ENCODE assay signal across 8 mouse cellular contexts in the genomic region with DNA sequence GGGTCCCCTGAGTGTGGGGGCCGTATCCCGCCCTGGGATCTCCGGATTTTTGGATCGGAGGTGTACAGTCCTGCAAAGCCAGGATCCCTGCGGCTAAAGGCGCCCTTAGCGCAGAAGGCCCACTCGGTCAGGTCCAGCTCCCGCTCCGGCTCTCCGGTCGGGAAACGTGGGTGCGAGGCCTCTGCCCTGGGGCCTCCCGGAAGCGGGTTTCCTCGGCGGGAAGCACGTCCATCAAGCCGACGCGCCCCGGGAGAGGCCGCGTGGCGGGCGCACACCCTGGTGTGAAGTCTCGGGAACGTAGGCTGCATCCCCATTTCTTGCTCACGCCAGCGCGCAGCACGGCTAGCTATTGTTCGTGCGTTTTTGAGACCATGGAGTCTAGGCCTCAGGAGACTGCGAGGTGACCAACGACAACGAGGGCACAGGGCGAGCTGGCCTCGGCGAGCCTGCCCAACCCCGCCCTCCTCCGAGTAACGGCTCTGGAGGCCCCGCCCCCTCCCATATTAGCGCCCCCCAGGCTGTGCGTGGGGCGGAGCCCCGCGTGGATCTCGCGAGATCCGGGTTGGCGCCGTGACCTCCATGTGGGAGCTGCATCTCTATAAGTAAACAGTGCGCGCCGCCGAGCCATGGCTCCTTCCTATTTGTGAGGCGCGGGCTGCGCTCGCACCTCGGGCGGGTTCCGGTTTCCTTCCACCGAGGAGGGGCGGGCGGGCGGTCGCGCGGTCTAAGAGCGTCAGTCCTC. TPM values are rescaled to one million over a fixed set of nuclear protein-coding genes. Genes with fewer than 3 reads are reported as not detected.
DNase-seq lines count a peak whose midpoint lies in the region; ATAC-seq and TF ChIP-seq lines count a peak whose summit lies in the region.

Gene Uhrf2, plus strand, starts transcription at position 620 of the 742 bp plus-strand sequence.

- H3K4me2 ChIP-seq in heart, embryonic 11.5 days = peak within 1 kb of the TSS; percentile 81
- H3K4me2 ChIP-seq in kidney, embryonic 16.5 days (replicated peaks; ENCODE audit: low read depth, low read length) = peak within 1 kb of the TSS; percentile 87
- peak within 1 kb of the TSS; percentile 68 for H3K4me2 ChIP-seq in myocyte (ENCODE audit: low read depth)

- peak; percentile 80; the same call in 1 of the 2 replicates for TF ChIP-seq POLR2A in brain, embryonic 14.5 days (IDR thresholded peaks at IDR 0.05; ENCODE audit: borderline replicate concordance, extremely low read depth, insufficient read depth, insufficient read length, poor library complexity, severe bottlenecking)
- peak; percentile 55 for TF ChIP-seq POLR2A in liver, adult 2 months (IDR thresholded peaks at IDR 0.05; ENCODE audit: extremely low read depth, insufficient read depth, low read length)
- TF ChIP-seq POLR2A in myocyte (IDR thresholded peaks at IDR 0.05; ENCODE audit: insufficient read length, low read depth) = peak; percentile 71

- H3K4me1 ChIP-seq in erythroblast, embryonic 14.5 days (ENCODE audit: control insufficient read depth) = peaks cover 40% of the 10 kb centered on the region
- peaks cover 5% of the 10 kb centered on the region; the same call in 1 of the 2 replicates for H3K4me1 ChIP-seq in heart, embryonic 11.5 days (ENCODE audit: control insufficient read depth, insufficient read depth, low read length)
- peaks cover 19% of the 10 kb centered on the region for H3K4me1 ChIP-seq in kidney, embryonic 16.5 days (ENCODE audit: insufficient read depth, low read length)
- peaks cover 16% of the 10 kb centered on the region for H3K4me1 ChIP-seq in liver, adult 2 months (ENCODE audit: control insufficient read depth, insufficient read depth, low read length)

- H3ac ChIP-seq in C2C12 (ENCODE audit: control insufficient read depth, insufficient read length, low read depth) = peak within 1 kb of the TSS; percentile 98
- peak within 1 kb of the TSS; percentile 88 for H3ac ChIP-seq in myocyte (ENCODE audit: control insufficient read depth, insufficient read length)

- ATAC-seq in heart, embryonic 11.5 days (replicated peaks; ENCODE audit: insufficient number of reproducible peaks, low FRiP score, low TSS enrichment) = peak; percentile 97
- ATAC-seq in kidney, embryonic 16.5 days (ENCODE audit: low FRiP score, low TSS enrichment) = peak; percentile 96

- no peak for TF ChIP-seq CTCF in C2C12 (IDR thresholded peaks at IDR 0.05; ENCODE audit: control insufficient read depth, insufficient read depth, insufficient read length)
- TF ChIP-seq CTCF in brain, embryonic 14.5 days (IDR thresholded peaks at IDR 0.05; ENCODE audit: borderline replicate concordance, extremely low read depth, insufficient read depth, insufficient read length) = no peak
- TF ChIP-seq CTCF in liver, adult 2 months (IDR thresholded peaks at IDR 0.05; ENCODE audit: low read depth, low read length) = no peak

- H3K79me2 ChIP-seq in C2C12 (ENCODE audit: control insufficient read depth, insufficient read depth) (peaks cover 48% of the 10 kb centered on the region), myocyte (ENCODE audit: control insufficient read depth, insufficient read depth) (peaks cover 40% of the 10 kb centered on the region)
- H3K79me2 ChIP-seq in liver, adult 2 months (ENCODE audit: control insufficient read depth, insufficient read depth, low read length) = peaks cover 25% of the 10 kb centered on the region

- DNase-seq in brain, embryonic 14.5 days (ENCODE audit: low read depth) = peak; percentile 98
- DNase-seq in liver, adult 2 months (ENCODE audit: extremely low read depth, low read depth, low spot score) = peak; percentile 83
- peak; percentile 98 for DNase-seq in splenic B cell, adult 2 months (ENCODE audit: low read depth, low spot score)

- H3K27me3 ChIP-seq in C2C12 (ENCODE audit: control insufficient read depth, insufficient read depth, insufficient read length) (no peaks in the 10 kb centered on the region), myocyte (ENCODE audit: control insufficient read depth, insufficient read depth, insufficient read length) (no peaks in the 10 kb centered on the region)
- H3K27me3 ChIP-seq in erythroblast, embryonic 14.5 days (ENCODE audit: control insufficient read depth) = no peaks in the 10 kb centered on the region; the same call in 1 of the 2 replicates
- no peaks in the 10 kb centered on the region for H3K27me3 ChIP-seq in heart, embryonic 11.5 days (ENCODE audit: control insufficient read depth, insufficient read depth, low read length)
- H3K27me3 ChIP-seq in kidney, embryonic 16.5 days (ENCODE audit: insufficient read depth, low read length) = no peaks in the 10 kb centered on the region
- H3K27me3 ChIP-seq in liver, adult 2 months (ENCODE audit: control insufficient read depth, insufficient read depth, low read length) = no peaks in the 10 kb centered on the region
- no peaks in the 10 kb centered on the region for H3K27me3 ChIP-seq in splenic B cell, adult 2 months (ENCODE audit: control insufficient read depth, insufficient read depth, low read length, poor library complexity, severe bottlenecking)

- peaks cover 16% of the 10 kb centered on the region for H3K36me3 ChIP-seq in C2C12 (ENCODE audit: control insufficient read depth, insufficient read depth)
- peaks cover 11% of the 10 kb centered on the region for H3K36me3 ChIP-seq in erythroblast, embryonic 14.5 days (ENCODE audit: control insufficient read depth)
- no peaks in the 10 kb centered on the region for H3K36me3 ChIP-seq in heart, embryonic 11.5 days (ENCODE audit: control insufficient read depth, insufficient read depth, low read length)
- H3K36me3 ChIP-seq in kidney, embryonic 16.5 days (ENCODE audit: insufficient read depth, low read length) = no peaks in the 10 kb centered on the region
- no peaks in the 10 kb centered on the region for H3K36me3 ChIP-seq in liver, adult 2 months (ENCODE audit: control insufficient read depth, insufficient read depth, low read length)
- no peaks in the 10 kb centered on the region for H3K36me3 ChIP-seq in myocyte (ENCODE audit: control insufficient read depth, insufficient read depth)
- H3K36me3 ChIP-seq in splenic B cell, adult 2 months (ENCODE audit: control insufficient read depth, insufficient read depth, low read length, poor library complexity, severe bottlenecking) = no peaks in the 10 kb centered on the region

- peak within 1 kb of the TSS; percentile 91 for H3K27ac ChIP-seq in heart, embryonic 11.5 days (ENCODE audit: low read depth, low read length)
- peak within 1 kb of the TSS; percentile 96 for H3K27ac ChIP-seq in kidney, embryonic 16.5 days (ENCODE audit: low read length)
- peak within 1 kb of the TSS; percentile 83 for H3K27ac ChIP-seq in liver, adult 2 months (replicated peaks; ENCODE audit: insufficient read depth, low read depth, low read length)

- H3K79me3 ChIP-seq in C2C12 (ENCODE audit: low read depth) = peaks cover 41% of the 10 kb centered on the region

- H3K9me3 ChIP-seq in erythroblast, embryonic 14.5 days (ENCODE audit: control insufficient read depth, low read length) = no peaks in the 10 kb centered on the region
- no peaks in the 10 kb centered on the region for H3K9me3 ChIP-seq in heart, embryonic 11.5 days (replicated peaks; ENCODE audit: control insufficient read depth, low read length)
- no peaks in the 10 kb centered on the region for H3K9me3 ChIP-seq in kidney, embryonic 16.5 days (ENCODE audit: low read length)

- 3% methylated on average over 74 of the region's 74 CpGs for whole genome bisulfite sequencing in heart, embryonic 11.5 days (ENCODE audit: insufficient replicate concordance)
- WGBS in kidney, embryonic 16.5 days = 2% methylated on average over 74 of the region's 74 CpGs
- 4% methylated on average over 74 of the region's 74 CpGs for WGBS in liver, adult 2 months

- peak within 1 kb of the TSS; percentile 96 for H3K9ac ChIP-seq in heart, embryonic 11.5 days (ENCODE audit: low read depth, low read length)
- H3K9ac ChIP-seq in kidney, embryonic 16.5 days (replicated peaks; ENCODE audit: low read length) = peak within 1 kb of the TSS; percentile 100
- peak within 1 kb of the TSS; percentile 87 for H3K9ac ChIP-seq in liver, adult 2 months (ENCODE audit: low read depth, low read length)

- peak within 1 kb of the TSS; percentile 83 for H3K4me3 ChIP-seq in C2C12 (ENCODE audit: insufficient read depth, poor library complexity, severe bottlenecking)
- H3K4me3 ChIP-seq in erythroblast, embryonic 14.5 days (replicated peaks) = peak within 1 kb of the TSS; percentile 99
- peak within 1 kb of the TSS; percentile 71 for H3K4me3 ChIP-seq in heart, embryonic 11.5 days (ENCODE audit: low read depth, low read length)
- H3K4me3 ChIP-seq in kidney, embryonic 16.5 days (ENCODE audit: low read length) = peak within 1 kb of the TSS; percentile 99
- peak within 1 kb of the TSS; percentile 91 for H3K4me3 ChIP-seq in liver, adult 2 months (ENCODE audit: insufficient read depth, low read depth, low read length)
- peak within 1 kb of the TSS; percentile 67 for H3K4me3 ChIP-seq in myocyte

TF ChIP-seq in C2C12, 6 proteins besides CTCF, POLR2A, EP300 and RAD21:
- no peak for TF ChIP-seq MYOD1 (IDR thresholded peaks at IDR 0.05; ENCODE audit: control insufficient read depth, insufficient read length, low read depth)
- TF ChIP-seq CEBPB (IDR thresholded peaks at IDR 0.05; ENCODE audit: low read depth) = no peak
- no peak for TF ChIP-seq FOSL1 (IDR thresholded peaks at IDR 0.05; ENCODE audit: insufficient read depth, low read length, poor library complexity, severe bottlenecking)
- no peak for TF ChIP-seq USF1 (IDR thresholded peaks at IDR 0.05; ENCODE audit: low read depth)
- no peak for TF ChIP-seq MYOG (IDR thresholded peaks at IDR 0.05; ENCODE audit: control insufficient read depth, extremely low read depth, insufficient read length)
- no peak for TF ChIP-seq MAX (IDR thresholded peaks at IDR 0.05)

TF ChIP-seq in myocyte, 11 proteins besides CTCF, POLR2A, EP300 and RAD21 (continues in another document):
- TF ChIP-seq CEBPB (IDR thresholded peaks at IDR 0.05; ENCODE audit: insufficient read depth, poor library complexity, severe bottlenecking) (no peak), MYOG (IDR thresholded peaks at IDR 0.05; ENCODE audit: control insufficient read depth in 1 of 3, insufficient read depth in 1 of 3, insufficient read length in 2 of 3, low read depth in 2 of 3) (peak in 1 of 3 experiments; percentile 2), MAX (IDR thresholded peaks at IDR 0.05; ENCODE audit: low read depth) (no peak), SRF (IDR thresholded peaks at IDR 0.05; ENCODE audit: control insufficient read depth, insufficient read length, low read depth) (peak; percentile 34), TCF12 (IDR thresholded peaks at IDR 0.05; ENCODE audit: insufficient read depth, poor library complexity, severe bottlenecking) (no peak), POLR2AphosphoS2 (IDR thresholded peaks at IDR 0.05; ENCODE audit: insufficient read length, low read depth) (peak; percentile 55)

RNA-seq across cellular contexts. Expression of gene Uhrf2, which starts in this region (rescaled TPM):
- 23.4 TPM for polyA plus RNA-seq in C2C12 (2012; fragmentation: generic; extraction: Trizol)
- polyA plus RNA-seq in brain, embryonic 14.5 days (2012; rRNA removed) = 128 and 165 TPM in 2 replicates
- polyA plus RNA-seq in erythroblast, embryonic 14.5 days (2012) = 0.94 and 1.1 TPM in 2 replicates
- polyA plus RNA-seq in heart, embryonic 11.5 days (2014; fragmentation: Nextera tagmentation; extraction: Ambion mirVana) = 58.3 and 60.5 TPM in 2 replicates
- polyA plus RNA-seq in kidney, embryonic 16.5 days (2015; fragmentation: Nextera tagmentation; extraction: Ambion mirVana) = 67.0 and 85.6 TPM in 2 replicates
- 40.7 and 43.6 TPM in 2 replicates for total RNA-seq in liver, adult 2 months (2014; rRNA removed)
- polyA plus RNA-seq in liver, adult 2 months (2012; rRNA removed) = 16.4 and 21.8 TPM in 2 replicates
- 17.2 TPM for polyA plus RNA-seq in myocyte (2012; fragmentation: generic; extraction: Trizol)

Comparison
In these comparisons a context has a peak if more than half of its experiments do, and no peak if none do; other contexts are left out.
1. Peak in every context shown above with its lines: DNase-seq, ATAC-seq, H3K4me3 ChIP-seq and H3K27ac ChIP-seq.